Mouse (Mus musculus): ENCODE results near the gene Defa36. TPM values are rescaled to one million over a fixed set of nuclear protein-coding genes. Genes with fewer than 3 reads are reported as not detected.

The Defa36 gene
- not detected in 2 replicates for polyA plus RNA-seq (2015; fragmentation: Nextera tagmentation; extraction: Ambion mirVana)

GRCm38 (mm10) chr8:21427111-21427510 lies at the start of gene Defa36:
Gene Defa36 (plus strand): TSS chr8:21427411.

DNA sequence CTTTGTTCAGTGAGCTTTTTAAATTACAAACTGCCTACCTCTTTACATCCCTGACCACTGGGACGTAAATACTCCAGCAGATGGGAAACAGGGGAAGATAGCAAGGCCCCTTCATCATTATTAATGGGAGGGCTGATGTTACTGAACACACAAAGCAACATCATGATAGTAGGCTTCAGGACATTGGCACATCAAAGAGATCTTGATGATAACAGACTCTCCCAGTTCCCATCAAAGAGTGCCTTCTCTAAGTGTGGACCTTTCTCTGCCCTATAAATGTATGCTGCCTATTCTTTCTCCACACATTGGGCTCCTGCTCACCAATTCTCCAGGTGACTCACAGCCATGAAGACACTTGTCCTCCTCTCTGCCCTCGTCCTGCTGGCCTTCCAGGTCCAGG lies 49.0 kb upstream of the Defa36 start, which contains the start of gene Defa2:
Gene Defa2, plus strand, starts transcription at position 301 of the 400 bp plus-strand sequence.

DNA sequence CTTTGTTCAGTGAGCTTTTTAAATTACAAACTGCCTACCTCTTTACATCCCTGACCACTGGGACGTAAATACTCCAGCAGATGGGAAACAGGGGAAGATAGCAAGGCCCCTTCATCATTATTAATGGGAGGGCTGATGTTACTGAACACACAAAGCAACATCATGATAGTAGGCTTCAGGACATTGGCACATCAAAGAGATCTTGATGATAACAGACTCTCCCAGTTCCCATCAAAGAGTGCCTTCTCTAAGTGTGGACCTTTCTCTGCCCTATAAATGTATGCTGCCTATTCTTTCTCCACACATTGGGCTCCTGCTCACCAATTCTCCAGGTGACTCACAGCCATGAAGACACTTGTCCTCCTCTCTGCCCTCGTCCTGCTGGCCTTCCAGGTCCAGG lies 35.7 kb upstream of the Defa36 start, which contains the start of gene Defa33:
Gene Defa33, plus strand, starts transcription at position 301 of the 400 bp plus-strand sequence.

GRCm38 (mm10) chr8:21456460-21456859 lies 29.2 kb downstream of the Defa36 start, which contains the start of gene Gm7849:
Gene Gm7849 (minus strand): TSS chr8:21456560.

Other genes starting within 250 kb of the Defa36 start
- not detected in 2 replicates for gene Defa31, start 235.8 kb upstream of the Defa36 start, polyA plus RNA-seq (2015; fragmentation: Nextera tagmentation; extraction: Ambion mirVana)
- not detected in 2 replicates for gene Gm15293, start 225.8 kb upstream of the Defa36 start, polyA plus RNA-seq (2015; fragmentation: Nextera tagmentation; extraction: Ambion mirVana)
- not detected in 2 replicates for gene Gm15292, start 177.7 kb upstream of the Defa36 start, polyA plus RNA-seq (2015; fragmentation: Nextera tagmentation; extraction: Ambion mirVana)
- gene Defa27, start 111.9 kb upstream of the Defa36 start, polyA plus RNA-seq (2015; fragmentation: Nextera tagmentation; extraction: Ambion mirVana): not detected in 2 replicates
- gene Defa29, start 100.4 kb upstream of the Defa36 start, polyA plus RNA-seq (2015; fragmentation: Nextera tagmentation; extraction: Ambion mirVana): not detected in 2 replicates
- not detected in 2 replicates for gene Defa2, start 48.9 kb upstream of the Defa36 start, polyA plus RNA-seq (2015; fragmentation: Nextera tagmentation; extraction: Ambion mirVana)
- gene Defa33, start 35.6 kb upstream of the Defa36 start, polyA plus RNA-seq (2015; fragmentation: Nextera tagmentation; extraction: Ambion mirVana): not detected in 2 replicates
- not detected in 2 replicates for gene Gm7849, start 29.1 kb downstream of the Defa36 start, polyA plus RNA-seq (2015; fragmentation: Nextera tagmentation; extraction: Ambion mirVana)
- not detected in 2 replicates for gene Defa20, start 81.8 kb downstream of the Defa36 start, polyA plus RNA-seq (2015; fragmentation: Nextera tagmentation; extraction: Ambion mirVana)
- gene Defa32, start 101.6 kb downstream of the Defa36 start, polyA plus RNA-seq (2015; fragmentation: Nextera tagmentation; extraction: Ambion mirVana): not detected in 2 replicates
- gene Defa37, start 138.0 kb downstream of the Defa36 start, polyA plus RNA-seq (2015; fragmentation: Nextera tagmentation; extraction: Ambion mirVana): not detected in 2 replicates
- gene Defa28, start 155.6 kb downstream of the Defa36 start, polyA plus RNA-seq (2015; fragmentation: Nextera tagmentation; extraction: Ambion mirVana): not detected in 2 replicates
- not detected in 2 replicates for gene Gm7861, start 167.1 kb downstream of the Defa36 start, polyA plus RNA-seq (2015; fragmentation: Nextera tagmentation; extraction: Ambion mirVana)
- gene Defa26, start 190.8 kb downstream of the Defa36 start, polyA plus RNA-seq (2015; fragmentation: Nextera tagmentation; extraction: Ambion mirVana): not detected in 2 replicates
- not detected in 2 replicates for gene Defa17, start 228.4 kb downstream of the Defa36 start, polyA plus RNA-seq (2015; fragmentation: Nextera tagmentation; extraction: Ambion mirVana)
- not detected in 2 replicates for gene Defa34, start 238.4 kb downstream of the Defa36 start, polyA plus RNA-seq (2015; fragmentation: Nextera tagmentation; extraction: Ambion mirVana)

Measured in skeletal muscle tissue, postnatal 0 days (tissue).